Mouse (Mus musculus) hindbrain, embryonic 11.5 days (tissue): Measurements from ENCODE around the gene Il1rap. TPM values are rescaled to one million over a fixed set of nuclear protein-coding genes. Genes with fewer than 3 reads are reported as not detected.
A peak's percentile ranks its signal among the peaks of the same experiment; 100 is the strongest.

Source experiments
- ATAC-seq: fragments of 200-750 bp; cut with Nextera tagmentation; 2 replicates; pipeline ENCODE4 v1.8.0; 2017; ENCODE audit warnings: mild to moderate bottlenecking, moderate TSS enrichment, moderate library complexity; ENCODE audit not compliant: low FRiP score
- DNase-seq: peaks from one replicate; pipeline ENCODE4 v3.0.0-alpha.2; 2015; ENCODE audit warnings: low spot score
- H3K27ac ChIP-seq: fragments of 300-500 bp; sonication (generic); 2 replicates; pipeline ENCODE4 v1.5.1; 2014; ENCODE audit warnings: mild to moderate bottlenecking, low read depth, low read length
- H3K27me3 ChIP-seq: fragments of 300-500 bp; sonication (generic); 2 replicates; pipeline ENCODE4 v1.6.1; 2014; ENCODE audit warnings: mild to moderate bottlenecking, low read length, moderate library complexity, mixed read lengths; ENCODE audit not compliant: control insufficient read depth, insufficient read depth
- H3K36me3 ChIP-seq: fragments of 300-500 bp; sonication (generic); 2 replicates; pipeline ENCODE4 v1.6.1; 2014; ENCODE audit warnings: mild to moderate bottlenecking, low read length, moderate library complexity, mixed read lengths; ENCODE audit not compliant: control insufficient read depth, insufficient read depth
- H3K4me1 ChIP-seq: fragments of 300-500 bp; sonication (generic); replicated peaks from 2 replicates; pipeline ENCODE4 v1.6.1; 2014; ENCODE audit warnings: low read length, mixed read lengths; ENCODE audit not compliant: control insufficient read depth, insufficient read depth
- H3K4me2 ChIP-seq: fragments of 300-500 bp; sonication (generic); replicated peaks from 2 replicates; pipeline ENCODE4 v1.6.1; 2014; ENCODE audit warnings: mild to moderate bottlenecking, low read depth, low read length
- H3K4me3 ChIP-seq: fragments of 300-500 bp; sonication (generic); 2 replicates; pipeline ENCODE4 v1.5.1; 2014; ENCODE audit warnings: low read depth, low read length
- H3K9ac ChIP-seq: fragments of 300-500 bp; sonication (generic); 2 replicates; pipeline ENCODE4 v1.6.1; 2014; ENCODE audit warnings: low read depth, low read length
- H3K9me3 ChIP-seq: fragments of 300-500 bp; sonication (generic); 2 replicates; pipeline ENCODE4 v1.6.1; 2016; ENCODE audit warnings: low read length; ENCODE audit not compliant: control insufficient read depth
- whole genome bisulfite sequencing: fragments of 180-500 bp; shearing (Covaris S2); extraction: QIAGEN DNeasy Blood & Tissue Kit; methylation state at CpG from one replicate; pipeline ENCODE4 v1.1.7; 2014; 5-methylcytosine and 5-hydroxymethylcytosine counted together
- polyA plus RNA-seq: library from polyadenylated mRNA; unstranded; fragments of >200 nt; fragmentation: Nextera tagmentation; extraction: Ambion mirVana; gene quantifications from 2 replicates; pipeline ENCODE4 v1.2.1, GENCODE M21; 2014

The Il1rap gene
- 5.4 and 5.9 TPM in 2 replicates for polyA plus RNA-seq

DNA sequence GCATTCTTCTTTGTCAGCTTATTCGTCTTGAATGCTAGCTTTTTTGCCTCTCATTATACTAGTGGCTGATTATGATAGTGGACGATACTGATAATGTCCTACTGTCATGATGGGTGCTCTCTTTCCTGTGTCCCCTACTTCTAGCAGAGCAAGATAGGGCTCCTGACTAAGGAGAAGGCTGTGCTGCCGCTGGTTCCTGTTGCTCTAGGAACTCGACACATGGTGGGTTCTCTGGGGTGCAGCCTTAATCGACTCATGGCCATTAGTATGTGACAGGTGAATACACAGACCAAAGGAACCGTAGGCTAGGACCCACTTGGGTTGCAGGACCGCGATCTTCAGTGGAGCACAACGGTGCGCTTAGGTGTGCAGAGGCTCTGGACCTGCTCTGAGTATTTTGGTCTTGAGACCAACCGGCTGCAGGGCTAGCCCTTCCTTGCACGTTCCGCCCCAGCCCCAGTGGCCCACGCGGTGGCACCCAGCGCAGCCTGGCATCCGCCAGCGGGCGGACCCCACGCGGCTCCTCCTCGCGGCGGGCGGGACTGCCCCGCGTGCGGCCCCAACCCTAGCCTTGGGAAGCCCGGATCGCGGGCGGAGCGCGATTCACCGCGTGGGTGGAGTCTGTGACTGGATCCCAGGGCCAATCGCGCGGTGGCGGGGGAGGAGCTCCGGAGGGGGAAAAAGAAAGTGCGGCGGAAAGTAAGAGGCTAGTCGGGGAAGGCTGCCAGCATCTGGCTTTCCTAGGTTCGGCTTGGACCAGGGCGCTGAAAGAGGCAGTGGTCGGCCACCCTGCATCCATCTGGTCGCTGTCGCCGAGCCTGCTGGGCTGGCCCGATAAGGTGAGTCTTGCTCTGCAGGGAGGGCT lies at the start of gene Il1rap:
Il1rap (plus strand) TSS at position 657 of the 865 bp plus-strand sequence.
- 2% methylated on average over 51 of the region's 51 CpGs for WGBS
- Histone ChIP-seq H3K27me3 (no peaks in the 10 kb centered on the region), H3K36me3 (no peaks in the 10 kb centered on the region), H3K9ac (peak within 1 kb of the TSS; percentile 58), H3K4me3 (peak within 1 kb of the TSS; percentile 61), H3K9me3 (no peaks in the 10 kb centered on the region), H3K4me2 (peak within 1 kb of the TSS; percentile 75), H3K4me1 (no peaks in the 10 kb centered on the region), H3K27ac (no peak within 1 kb of the TSS)
- ATAC-seq: peak; percentile 97
- peak; percentile 86 for DNase-seq

DNA sequence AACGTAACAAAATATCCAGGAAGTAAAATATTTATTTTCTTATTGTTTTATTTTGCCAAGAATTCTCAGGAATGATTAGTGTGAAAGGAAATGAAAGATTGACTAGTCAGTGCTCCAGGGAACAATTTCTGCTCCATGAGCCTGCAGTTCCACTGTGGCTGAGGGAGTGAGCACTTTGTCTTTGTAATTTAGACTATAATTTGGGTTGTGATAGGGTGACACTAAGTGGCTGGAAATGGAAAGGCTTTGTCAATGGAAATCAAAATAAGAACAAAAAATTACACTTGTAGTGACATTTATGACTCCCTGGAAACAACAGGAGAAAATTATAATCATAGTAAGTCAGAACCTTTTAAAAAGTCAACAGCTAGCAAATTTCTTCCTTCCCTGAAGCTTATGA lies 49.2 kb upstream of the Il1rap start:
- DNase-seq: no peak
- WGBS: 92% methylated on average over 1 of the region's 1 CpGs

DNA sequence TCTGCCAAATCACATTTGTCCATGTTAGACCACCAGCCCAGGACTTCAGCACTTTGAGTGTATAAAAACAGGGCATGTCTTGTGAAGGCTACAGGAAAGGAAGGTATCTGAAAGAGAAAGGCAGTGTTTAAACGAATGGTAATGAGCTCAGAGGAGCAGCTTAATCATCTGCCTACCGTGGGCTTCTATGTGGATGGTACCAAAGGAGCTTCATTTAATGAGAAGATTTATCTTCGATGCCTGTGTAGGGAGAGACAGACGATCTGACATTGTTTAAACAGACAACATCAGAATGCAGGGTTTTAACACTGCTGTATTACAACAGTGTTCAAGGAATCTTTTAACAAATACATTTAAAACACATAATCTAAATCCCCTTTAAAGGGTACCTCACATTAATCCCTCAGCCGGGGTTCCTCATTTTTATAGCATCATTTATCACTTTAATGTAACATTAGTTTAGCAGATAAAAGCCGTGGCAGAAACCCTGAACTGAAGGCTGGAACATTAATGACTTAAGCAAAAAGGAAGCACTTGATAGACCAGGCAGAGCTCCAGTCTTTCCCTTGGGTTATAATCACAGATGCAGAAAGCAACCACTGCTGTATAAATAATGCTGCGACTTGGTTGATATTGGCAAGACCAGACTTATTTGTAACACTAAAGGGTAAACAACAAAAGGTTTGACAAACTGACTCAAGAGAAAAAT lies 35.2 kb upstream of the Il1rap start:
- Histone ChIP-seq H3K4me3 (no peak overlapping the region), H3K27ac (no peak overlapping the region), H3K9ac (no peak overlapping the region), H3K9me3 (no peaks in the 10 kb centered on the region), H3K36me3 (no peaks in the 10 kb centered on the region), H3K4me1 (no peaks in the 10 kb centered on the region), H3K4me2 (no peak overlapping the region), H3K27me3 (no peaks in the 10 kb centered on the region)
- DNase-seq: no peak
- 35% methylated on average over 7 of the region's 7 CpGs for WGBS
- ATAC-seq: peak; percentile 64

More for the DNA sequence above, 49.2 kb upstream of the Il1rap start:
- Histone ChIP-seq H3K4me1 (no peaks in the 10 kb centered on the region), H3K27ac (no peak overlapping the region), H3K9me3 (no peaks in the 10 kb centered on the region), H3K27me3 (no peaks in the 10 kb centered on the region), H3K4me2 (no peak overlapping the region), H3K9ac (no peak overlapping the region), H3K4me3 (no peak overlapping the region), H3K36me3 (no peaks in the 10 kb centered on the region)
- no peak for ATAC-seq

DNA sequence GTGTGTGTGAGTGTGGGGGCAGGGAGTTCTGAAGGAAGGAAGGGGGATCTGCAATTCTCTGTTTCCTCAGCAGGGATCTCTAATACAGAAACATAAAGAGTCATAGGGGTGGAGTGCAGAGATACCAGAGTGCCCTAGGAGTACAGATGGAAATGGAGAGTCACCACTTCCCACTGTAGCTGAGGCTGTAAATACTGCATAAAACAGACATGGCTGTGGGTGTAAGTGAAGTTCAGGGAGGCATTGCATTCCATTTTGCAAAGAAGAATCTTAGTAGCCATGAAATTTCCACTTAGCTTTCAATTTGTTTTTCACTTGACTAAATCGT lies 34.7 kb upstream of the Il1rap start:
- no peaks in the 10 kb centered on the region for H3K9me3 ChIP-seq
- no peaks in the 10 kb centered on the region for H3K27me3 ChIP-seq
- 81% methylated on average over 1 of the region's 1 CpGs for WGBS
- ATAC-seq (peak; percentile 56), DNase-seq (no peak)
- no peaks in the 10 kb centered on the region for H3K4me1 ChIP-seq
- H3K36me3 ChIP-seq: no peaks in the 10 kb centered on the region
- no peak overlapping the region for H3K4me2 ChIP-seq
- H3K4me3 ChIP-seq: no peak overlapping the region
- no peak overlapping the region for H3K27ac ChIP-seq
- H3K9ac ChIP-seq: no peak overlapping the region

DNA sequence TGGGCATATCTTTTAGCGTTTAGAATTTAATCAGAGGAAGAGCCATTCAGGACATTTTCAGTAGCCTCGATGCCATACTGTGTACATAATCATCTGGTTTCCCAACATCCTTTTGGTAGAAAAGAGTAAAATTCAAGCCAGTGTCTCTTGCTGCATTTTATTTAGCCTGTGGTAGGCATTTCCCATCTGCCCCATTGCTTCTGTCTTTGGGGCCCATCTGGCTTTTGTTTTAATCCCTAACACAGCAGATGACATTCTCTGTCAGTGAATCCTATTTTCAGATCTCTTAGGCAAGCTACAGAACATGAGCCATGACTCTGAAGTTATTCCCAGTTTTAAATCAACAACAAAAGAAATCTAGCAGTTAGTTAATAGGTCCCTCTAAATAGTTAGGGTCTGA lies 32.3 kb upstream of the Il1rap start:
- WGBS: 86% methylated on average over 2 of the region's 2 CpGs
- ATAC-seq (no peak), DNase-seq (no peak)
- Histone ChIP-seq H3K27ac (no peak overlapping the region), H3K9ac (no peak overlapping the region), H3K36me3 (no peaks in the 10 kb centered on the region), H3K4me2 (no peak overlapping the region), H3K27me3 (no peaks in the 10 kb centered on the region), H3K4me1 (no peaks in the 10 kb centered on the region), H3K4me3 (no peak overlapping the region), H3K9me3 (no peaks in the 10 kb centered on the region)

DNA sequence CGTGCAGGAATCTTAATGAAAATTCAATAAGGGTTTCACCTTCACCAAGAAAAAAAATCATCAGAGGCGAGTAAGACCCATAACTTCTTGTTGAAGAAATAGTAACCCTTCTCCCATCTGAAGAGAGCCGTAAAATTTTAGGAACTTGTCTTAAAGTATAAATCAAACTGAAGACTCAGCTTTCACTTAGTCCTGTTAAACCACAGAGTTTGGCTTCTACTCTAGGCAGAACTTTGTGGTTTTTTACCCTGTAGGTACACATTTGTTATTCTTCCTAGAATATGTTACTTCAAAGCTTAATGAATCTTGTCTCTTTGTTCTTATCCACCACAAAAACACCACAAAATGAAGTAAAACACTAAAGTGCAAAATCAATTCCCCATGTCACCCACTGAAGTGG lies 29.3 kb upstream of the Il1rap start:
- H3K9ac ChIP-seq: no peak overlapping the region
- no peak overlapping the region for H3K4me2 ChIP-seq
- H3K36me3 ChIP-seq: no peaks in the 10 kb centered on the region
- H3K4me1 ChIP-seq: no peaks in the 10 kb centered on the region
- H3K4me3 ChIP-seq: no peak overlapping the region
- DNase-seq (no peak), ATAC-seq (no peak)
- no peaks in the 10 kb centered on the region for H3K27me3 ChIP-seq
- no peak overlapping the region for H3K27ac ChIP-seq
- WGBS: 93% methylated on average over 3 of the region's 3 CpGs
- H3K9me3 ChIP-seq: no peaks in the 10 kb centered on the region

DNA sequence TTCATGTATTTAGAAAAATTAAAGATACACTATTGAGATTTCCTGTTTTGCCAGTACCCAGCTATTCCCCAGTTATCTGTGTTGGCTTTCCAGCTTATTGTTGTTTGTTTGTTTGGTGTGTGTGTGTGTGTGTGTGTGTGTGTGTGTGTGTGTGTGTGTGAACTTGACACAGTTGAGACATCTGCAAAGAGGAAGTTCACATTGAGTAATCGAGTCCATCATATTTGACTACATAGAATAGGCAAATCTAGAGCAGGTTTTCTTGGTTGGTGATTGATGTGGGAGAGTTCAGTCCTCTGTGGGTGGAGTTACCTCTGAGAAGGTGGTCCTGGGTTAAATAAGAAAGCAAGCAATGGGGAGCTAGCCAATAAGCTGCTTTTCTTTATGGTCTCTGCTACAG lies 22.7 kb upstream of the Il1rap start:
- Histone ChIP-seq H3K36me3 (no peaks in the 10 kb centered on the region), H3K27ac (no peak overlapping the region), H3K4me3 (no peak overlapping the region), H3K9ac (no peak overlapping the region), H3K4me1 (no peaks in the 10 kb centered on the region), H3K4me2 (no peak overlapping the region), H3K27me3 (no peaks in the 10 kb centered on the region), H3K9me3 (no peaks in the 10 kb centered on the region)
- no peak for ATAC-seq
- DNase-seq: no peak
- WGBS: 79% methylated on average over 1 of the region's 1 CpGs

DNA sequence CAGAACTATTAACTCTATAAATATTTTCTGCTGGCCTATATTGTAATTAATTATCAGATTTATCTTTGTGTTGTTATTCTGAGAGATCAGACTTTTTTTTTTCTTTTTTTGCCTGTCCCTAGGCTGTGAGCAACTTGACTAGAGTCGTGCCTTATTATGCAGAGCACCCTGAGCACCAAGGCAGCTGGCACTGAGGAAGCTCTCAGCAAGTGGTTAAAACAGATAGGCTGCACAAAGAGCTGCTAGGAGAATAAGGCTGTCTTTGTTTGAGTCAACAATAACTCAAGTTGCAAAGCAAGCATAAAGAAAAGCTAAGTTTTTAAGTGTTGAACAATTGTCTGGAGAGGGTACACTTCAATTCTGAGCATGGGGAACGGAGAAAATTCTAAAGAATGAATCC lies 19.8 kb upstream of the Il1rap start:
- H3K27ac ChIP-seq: no peak overlapping the region
- no peak for ATAC-seq
- H3K36me3 ChIP-seq: no peaks in the 10 kb centered on the region
- H3K27me3 ChIP-seq: no peaks in the 10 kb centered on the region
- WGBS: 20% methylated on average over 2 of the region's 2 CpGs
- H3K4me2 ChIP-seq: no peak overlapping the region
- H3K9me3 ChIP-seq: no peaks in the 10 kb centered on the region
- H3K4me3 ChIP-seq: no peak overlapping the region
- no peaks in the 10 kb centered on the region for H3K4me1 ChIP-seq
- H3K9ac ChIP-seq: no peak overlapping the region
- DNase-seq: no peak

DNA sequence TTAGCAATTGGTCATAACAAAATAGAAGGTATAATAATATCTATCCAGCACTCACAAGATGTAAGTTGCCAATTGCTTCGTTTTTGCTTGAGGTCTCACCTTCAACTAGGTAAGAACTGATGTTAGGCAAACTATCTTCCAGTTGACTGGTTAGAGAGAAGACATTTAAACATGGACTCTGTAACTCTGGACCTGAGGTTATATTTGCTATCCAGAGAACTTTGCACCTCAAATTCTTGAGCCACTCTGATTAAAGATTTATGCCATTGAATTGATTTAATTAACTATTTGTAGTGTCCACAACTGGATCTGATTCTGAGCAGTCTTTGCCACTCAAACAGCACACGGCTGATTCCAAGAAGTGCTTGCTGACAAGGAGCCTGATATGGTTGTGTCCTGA lies 18.7 kb upstream of the Il1rap start:
- Histone ChIP-seq H3K4me2 (no peak overlapping the region), H3K4me3 (no peak overlapping the region), H3K27ac (no peak overlapping the region), H3K9me3 (no peaks in the 10 kb centered on the region), H3K4me1 (no peaks in the 10 kb centered on the region), H3K27me3 (no peaks in the 10 kb centered on the region), H3K9ac (no peak overlapping the region), H3K36me3 (no peaks in the 10 kb centered on the region)
- no peak for ATAC-seq
- WGBS: 86% methylated on average over 2 of the region's 2 CpGs
- no peak for DNase-seq
